Mouse (Mus musculus) gastrocnemius, postnatal 14 days (tissue): Measurements from ENCODE around the gene Ccl8. TPM values are rescaled to one million over a fixed set of nuclear protein-coding genes. Genes with fewer than 3 reads are reported as not detected.

Source experiments
- DNase-seq: peaks from one replicate; pipeline ENCODE4 v3.0.0; 2021; ENCODE audit warnings: mixed read lengths
- intact Hi-C: fragments of 180-260 bp; cut with DNase I; formaldehyde crosslinking; loops from one replicate; pipeline ENCODE4 v1.15.1; 2025; ENCODE audit warnings: low total_unique reads
- total RNA-seq, 2 experiments: library from RNA; stranded (reverse); gene quantifications; 2 replicates each; pipeline ENCODE4 v1.2.3; 2021

The Ccl8 gene
- total RNA-seq, 2 experiments from 2014 or later, result 0.62 to 0.66 TPM

GRCm38 (mm10) chr11:82159126-82159525 is 44.1 kb downstream of the Ccl8 start:
- DNase-seq, result no peak
- intact Hi-C loops, result no loop called here

- intact Hi-C loops, result no loop called here
- no peak for DNase-seq
Measured at GRCm38 (mm10) chr11:82163285-82163684, 48.3 kb downstream of the Ccl8 start.

Other genes starting within 250 kb of the Ccl8 start
- gene Asic2, start 146.7 kb upstream of the Ccl8 start, total RNA-seq, result under 1 TPM in 1 of 2 experiments, not detected in 1; 0.06 TPM
- 1 to 10 TPM in 1 of 2 experiments, under 1 TPM in 1; 0.29 to 1.1 TPM for gene Ccl2, start 79.6 kb upstream of the Ccl8 start, total RNA-seq
- not detected for gene Gm17268, start 76.6 kb upstream of the Ccl8 start, total RNA-seq
- gene Ccl7, start 69.5 kb upstream of the Ccl8 start, total RNA-seq, result under 1 TPM in 1 of 2 experiments, not detected in 1; 0.45 TPM
- 10 to 100 TPM; 16.3 to 20.7 TPM for gene Ccl11, start 57.4 kb upstream of the Ccl8 start, total RNA-seq
- gene Ccl12, start 13.3 kb upstream of the Ccl8 start, total RNA-seq, result under 1 TPM in 1 of 2 experiments, not detected in 1; 0.86 TPM
- not detected for gene Ccl1, start 190.5 kb downstream of the Ccl8 start, total RNA-seq